Mouse (Mus musculus) thymus, adult 2 months (tissue): ENCODE measurements around the gene Zkscan3.

Experiments
- CTCF ChIP-seq: fragments of 200-500 bp; IDR thresholded peaks from 2 replicates; pipeline ENCODE4 v1.5.1; 2012; ENCODE audit warnings: mild to moderate bottlenecking, control low read depth, low read length, moderate library complexity, borderline replicate concordance; ENCODE audit not compliant: control insufficient read depth, poor library complexity, insufficient read depth; ENCODE audit errors: extremely low read depth
- POLR2A ChIP-seq: fragments of 200-500 bp; IDR thresholded peaks from 2 replicates; pipeline ENCODE4 v1.6.1; 2012; ENCODE audit warnings: mild to moderate bottlenecking, low read length, control low read depth, moderate library complexity; ENCODE audit not compliant: control insufficient read depth, poor library complexity, insufficient read depth; ENCODE audit errors: extremely low read depth

GRCm38 (mm10) chr13:21435476-21435875, 32.9 kb upstream of the Zkscan3 start:
- TF ChIP-seq POLR2A (no peak), CTCF (no peak)
